Mouse (Mus musculus): ENCODE results near the gene Lrrc25. TPM values are rescaled to one million over a fixed set of nuclear protein-coding genes. Genes with fewer than 3 reads are reported as not detected.
A peak's percentile ranks its signal among the peaks of the same experiment; 100 is the strongest.

The Lrrc25 gene
- polyA plus RNA-seq, 1 experiment from 2014 or later: 2.5 TPM

DNA sequence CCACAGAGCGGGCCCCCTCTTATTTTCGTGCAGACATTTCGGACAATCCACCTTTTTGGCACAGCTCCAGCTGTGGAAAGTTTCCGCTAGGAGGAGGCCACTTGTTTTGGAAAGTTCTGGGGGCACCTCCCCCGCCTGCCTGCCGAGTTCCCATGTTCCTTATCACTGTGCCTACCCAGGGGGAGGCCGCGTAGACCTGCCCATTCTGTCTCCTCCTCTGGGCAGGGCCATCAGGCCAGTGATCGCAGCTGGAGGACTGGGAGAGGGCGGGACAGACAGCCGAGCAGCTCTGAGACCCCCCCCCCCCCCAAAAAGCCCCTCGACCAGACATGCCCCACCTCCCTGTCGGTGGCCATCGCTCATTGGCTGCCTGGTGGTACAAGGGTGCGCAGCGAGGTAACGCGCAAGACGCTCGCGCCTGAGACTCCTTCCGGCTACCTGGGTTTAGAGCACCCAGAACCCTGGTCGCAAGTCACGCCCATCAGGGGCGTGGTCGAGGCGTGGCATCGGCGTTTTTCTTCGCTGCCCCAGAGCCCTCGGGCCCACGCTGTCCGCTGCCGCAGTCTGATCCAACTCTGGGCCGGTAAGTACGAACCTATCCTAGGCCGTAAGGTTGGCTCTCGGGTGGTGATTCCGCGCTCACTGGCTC is 21.9 kb upstream of the Lrrc25 start, which contains the start of gene Isyna1:
Gene Isyna1, plus strand, starts transcription at position 413 of the 649 bp plus-strand sequence.
- Histone ChIP-seq H3K4me1 (replicated peaks) (peaks cover 48% of the 10 kb centered on the region), H3K4me2 (replicated peaks) (peak within 1 kb of the TSS; percentile 99), H3K36me3 (peaks cover 23% of the 10 kb centered on the region), H3K4me3 (replicated peaks) (peak within 1 kb of the TSS; percentile 66), H3K27me3 (replicated peaks) (no peaks in the 10 kb centered on the region), H3K9me3 (no peaks in the 10 kb centered on the region), H3K27ac (peak within 1 kb of the TSS; percentile 82), H3K9ac (peak within 1 kb of the TSS; percentile 71)
- WGBS: under 1% methylated on average over 39 of the region's 40 CpGs
- ATAC-seq: peak; percentile 92

DNA sequence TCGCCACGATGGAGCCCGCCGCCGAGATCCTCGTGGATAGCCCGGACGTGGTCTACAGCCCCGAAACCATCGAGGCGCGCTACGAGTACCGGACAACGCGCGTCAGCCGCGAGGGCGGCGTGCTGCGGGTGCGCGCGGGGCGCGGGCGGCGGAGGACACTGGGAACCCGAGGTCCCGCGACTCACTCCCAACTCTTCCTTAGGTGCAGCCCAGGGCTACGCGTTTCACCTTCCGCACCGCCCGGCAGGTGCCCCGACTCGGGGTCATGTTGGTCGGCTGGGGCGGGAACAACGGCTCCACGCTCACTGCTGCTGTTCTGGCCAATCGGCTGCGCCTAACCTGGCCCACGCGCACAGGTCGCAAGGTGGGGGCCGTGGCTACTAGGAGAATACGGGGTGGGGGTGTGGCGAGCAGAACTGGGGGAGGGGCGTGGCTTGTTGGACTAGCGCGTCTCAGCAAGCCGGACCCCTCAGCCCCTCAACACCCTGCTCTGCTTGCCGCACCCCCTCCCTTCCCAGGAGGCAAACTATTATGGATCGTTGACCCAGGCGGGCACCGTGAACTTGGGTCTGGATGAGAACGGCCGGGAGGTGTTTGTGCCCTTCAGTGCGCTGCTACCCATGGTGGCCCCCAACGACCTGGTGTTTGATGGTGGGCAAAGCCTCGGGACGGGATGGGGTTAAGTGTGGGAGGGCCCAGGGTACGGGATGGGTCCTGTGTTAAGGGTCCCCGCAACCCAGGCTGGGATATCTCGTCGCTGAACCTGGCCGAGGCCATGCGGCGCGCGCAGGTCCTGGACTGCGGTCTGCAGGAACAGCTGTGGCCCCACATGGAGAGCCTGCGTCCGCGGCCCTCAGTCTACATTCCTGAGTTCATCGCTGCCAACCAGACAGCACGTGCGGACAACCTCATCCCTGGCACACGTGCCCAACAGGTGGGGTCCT is 21.1 kb upstream of the Lrrc25 start:
- no peaks in the 10 kb centered on the region for H3K9me3 ChIP-seq
- peak overlapping the region; percentile 82 for H3K27ac ChIP-seq
- ATAC-seq: peak; percentile 37
- peak overlapping the region; percentile 66 for H3K4me3 ChIP-seq (replicated peaks)
- H3K36me3 ChIP-seq: peaks cover 23% of the 10 kb centered on the region
- peak overlapping the region; percentile 71 for H3K9ac ChIP-seq
- peaks cover 56% of the 10 kb centered on the region for H3K4me1 ChIP-seq (replicated peaks)
- H3K4me2 ChIP-seq (replicated peaks): peak overlapping the region; percentile 99
- WGBS: 11% methylated on average over 82 of the region's 82 CpGs
- no peaks in the 10 kb centered on the region for H3K27me3 ChIP-seq (replicated peaks)

DNA sequence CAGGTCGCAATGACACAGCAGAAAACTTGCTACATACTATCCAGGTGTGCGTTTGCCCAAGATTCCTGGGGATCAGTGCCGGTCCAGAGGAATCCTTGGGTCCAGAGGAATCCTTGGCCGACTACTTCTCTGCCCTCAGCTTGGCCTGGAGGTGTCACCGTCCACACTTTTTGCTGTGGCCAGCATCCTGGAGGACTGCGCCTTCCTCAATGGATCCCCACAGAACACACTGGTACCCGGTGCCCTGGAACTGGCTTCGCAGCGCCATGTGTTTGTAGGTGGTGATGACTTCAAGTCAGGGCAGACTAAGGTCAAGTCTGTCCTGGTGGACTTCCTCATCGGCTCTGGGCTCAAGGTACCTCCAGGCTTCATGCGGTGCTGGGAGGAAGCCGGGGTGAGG is 20.1 kb upstream of the Lrrc25 start:
- Histone ChIP-seq H3K4me2 (replicated peaks) (no peak overlapping the region; the same call in 1 of the 2 replicates), H3K9ac (no peak overlapping the region), H3K4me3 (replicated peaks) (no peak overlapping the region), H3K27ac (no peak overlapping the region), H3K9me3 (no peaks in the 10 kb centered on the region), H3K4me1 (replicated peaks) (peaks cover 65% of the 10 kb centered on the region), H3K27me3 (replicated peaks) (no peaks in the 10 kb centered on the region), H3K36me3 (peaks cover 23% of the 10 kb centered on the region)
- 92% methylated on average over 12 of the region's 12 CpGs for WGBS
- ATAC-seq: no peak

DNA sequence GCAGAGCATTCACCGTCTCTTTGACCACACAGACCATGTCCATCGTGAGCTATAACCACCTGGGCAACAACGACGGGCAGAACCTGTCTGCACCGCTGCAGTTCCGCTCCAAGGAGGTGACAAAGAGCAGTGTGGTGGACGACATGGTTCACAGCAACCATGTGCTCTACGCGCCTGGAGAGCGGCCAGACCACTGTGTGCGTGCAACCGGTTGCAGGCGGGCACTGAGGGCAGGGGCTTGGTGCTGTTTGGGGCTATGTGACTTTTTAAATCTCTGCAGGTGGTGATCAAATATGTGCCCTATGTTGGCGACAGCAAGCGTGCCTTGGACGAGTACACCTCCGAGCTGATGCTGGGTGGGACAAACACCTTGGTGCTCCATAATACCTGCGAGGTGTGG is 19.7 kb upstream of the Lrrc25 start:
- no peak overlapping the region for H3K4me3 ChIP-seq (replicated peaks)
- no peak overlapping the region for H3K4me2 ChIP-seq (replicated peaks)
- H3K36me3 ChIP-seq: peaks cover 23% of the 10 kb centered on the region
- no peaks in the 10 kb centered on the region for H3K27me3 ChIP-seq (replicated peaks)
- peaks cover 69% of the 10 kb centered on the region for H3K4me1 ChIP-seq (replicated peaks)
- no peak overlapping the region for H3K9ac ChIP-seq
- 92% methylated on average over 18 of the region's 18 CpGs for WGBS
- no peak for ATAC-seq
- no peaks in the 10 kb centered on the region for H3K9me3 ChIP-seq
- H3K27ac ChIP-seq: no peak overlapping the region

DNA sequence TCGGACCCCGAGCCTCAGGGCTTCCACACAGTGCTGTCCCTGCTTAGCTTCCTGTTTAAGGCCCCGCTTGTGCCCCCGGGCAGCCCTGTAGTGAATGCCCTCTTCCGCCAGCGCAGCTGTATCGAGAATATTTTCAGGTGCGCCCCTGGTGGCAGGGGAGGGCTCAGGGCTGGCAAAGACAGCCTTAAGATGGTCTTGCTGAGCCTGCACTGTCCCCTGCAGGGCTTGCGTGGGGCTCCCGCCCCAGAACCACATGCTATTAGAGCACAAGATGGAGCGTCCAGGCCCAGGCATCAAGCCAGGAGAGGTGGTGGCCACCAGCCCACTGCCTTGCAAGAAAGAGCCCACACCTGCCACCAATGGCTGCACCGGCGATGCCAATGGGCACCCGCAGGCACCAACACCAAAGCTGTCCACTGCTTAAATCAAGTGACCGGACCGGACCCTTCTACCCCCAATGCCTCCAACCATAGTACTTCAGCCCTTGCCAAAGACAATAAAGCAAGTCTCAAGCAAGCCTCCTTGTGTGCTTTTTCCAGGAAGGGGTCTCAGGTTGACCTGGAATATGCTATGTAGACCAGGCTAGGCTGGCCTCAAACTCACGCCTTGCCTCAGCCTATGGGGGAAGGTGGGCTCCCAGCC is 19.1 kb upstream of the Lrrc25 start:
- no peak for ATAC-seq
- peak overlapping the region; percentile 44; the same call in 1 of the 2 replicates for H3K4me3 ChIP-seq (replicated peaks)
- no peaks in the 10 kb centered on the region for H3K9me3 ChIP-seq
- peaks cover 17% of the 10 kb centered on the region for H3K36me3 ChIP-seq
- no peak overlapping the region; the same call in 1 of the 2 replicates for H3K9ac ChIP-seq
- H3K4me2 ChIP-seq (replicated peaks): peak overlapping the region; percentile 83
- H3K27ac ChIP-seq: no peak overlapping the region
- no peaks in the 10 kb centered on the region for H3K27me3 ChIP-seq (replicated peaks)
- 86% methylated on average over 17 of the region's 17 CpGs for WGBS
- H3K4me1 ChIP-seq (replicated peaks): peaks cover 72% of the 10 kb centered on the region

DNA sequence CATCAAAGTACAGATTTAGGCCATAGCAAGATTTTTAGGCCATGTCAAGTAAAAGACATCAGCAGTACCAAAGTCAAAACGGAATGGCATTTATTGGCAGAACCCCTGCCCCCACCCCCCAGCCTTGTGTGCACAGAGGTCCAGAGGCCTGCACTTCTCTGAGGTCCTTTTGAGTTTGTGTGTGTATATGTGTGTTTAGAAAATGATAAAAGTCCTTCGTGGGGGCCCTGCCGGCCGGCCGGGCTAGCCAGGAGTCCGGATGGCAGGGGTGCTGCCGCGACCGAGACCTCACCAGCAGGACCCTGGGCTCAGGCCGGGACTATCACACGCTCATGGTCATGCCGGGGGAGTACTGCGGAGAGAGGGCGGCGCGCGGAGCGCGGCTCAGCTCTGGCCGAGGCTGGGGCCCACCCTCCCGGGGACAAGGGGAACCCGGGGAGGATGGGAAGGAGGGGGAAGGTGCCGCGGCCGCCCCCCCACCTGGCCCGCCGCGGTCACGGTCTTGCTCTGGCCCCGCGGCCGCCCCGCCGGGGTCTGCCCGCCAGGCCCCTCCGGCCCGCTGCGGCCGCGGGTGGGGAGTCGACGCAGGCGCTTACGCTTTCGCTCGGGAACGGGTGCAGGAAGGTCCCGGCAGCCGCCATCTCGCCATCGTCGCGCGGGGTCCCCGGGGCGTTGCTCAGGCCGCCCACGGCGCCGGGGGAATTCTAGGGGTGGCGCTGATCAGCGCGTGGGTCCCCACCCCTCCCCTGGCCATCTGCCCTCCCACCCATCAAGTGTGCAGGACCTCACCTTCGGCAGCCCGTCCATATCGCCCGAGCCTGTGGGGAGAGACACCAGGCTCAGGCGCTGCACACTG is 18.3 kb upstream of the Lrrc25 start:
- Histone ChIP-seq H3K4me1 (replicated peaks) (peaks cover 72% of the 10 kb centered on the region), H3K27me3 (replicated peaks) (no peaks in the 10 kb centered on the region), H3K9ac (peak overlapping the region; percentile 59), H3K27ac (0 out of 2 replicates have a peak overlapping the region, but pooled peaks have one; percentile 27), H3K4me2 (replicated peaks) (peak overlapping the region; percentile 83), H3K36me3 (peaks cover 22% of the 10 kb centered on the region), H3K4me3 (replicated peaks) (peak overlapping the region; percentile 44), H3K9me3 (no peaks in the 10 kb centered on the region)
- WGBS: 20% methylated on average over 67 of the region's 68 CpGs
- ATAC-seq: no peak

DNA sequence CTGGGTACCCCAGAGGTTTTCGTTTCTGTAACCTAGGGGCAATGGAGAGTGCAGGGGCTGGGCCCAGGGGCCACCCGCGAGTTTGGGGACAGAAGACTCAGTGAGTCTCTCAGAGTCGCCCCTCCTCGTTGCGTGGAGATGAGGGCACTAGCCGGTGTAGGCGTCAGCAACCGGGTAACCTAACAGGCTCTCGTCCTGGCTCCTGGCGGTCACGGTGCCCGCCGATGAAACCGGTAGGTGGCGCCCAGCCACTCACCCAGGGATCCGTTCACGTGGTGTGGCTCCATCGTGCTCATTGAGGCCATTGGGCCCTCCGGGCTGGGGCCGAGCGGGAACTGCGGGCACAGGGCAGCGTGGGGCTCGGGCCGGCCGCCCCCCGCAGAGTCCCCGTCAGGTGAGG is 17.7 kb upstream of the Lrrc25 start:
- WGBS: 8% methylated on average over 29 of the region's 29 CpGs
- Histone ChIP-seq H3K27ac (0 out of 2 replicates have a peak overlapping the region, but pooled peaks have one; percentile 27), H3K36me3 (peaks cover 22% of the 10 kb centered on the region), H3K4me1 (replicated peaks) (peaks cover 69% of the 10 kb centered on the region), H3K9ac (peak overlapping the region; percentile 59), H3K4me3 (replicated peaks) (peak overlapping the region; percentile 44), H3K27me3 (replicated peaks) (no peaks in the 10 kb centered on the region), H3K9me3 (no peaks in the 10 kb centered on the region), H3K4me2 (replicated peaks) (peak overlapping the region; percentile 83)
- peak; percentile 35 for ATAC-seq

DNA sequence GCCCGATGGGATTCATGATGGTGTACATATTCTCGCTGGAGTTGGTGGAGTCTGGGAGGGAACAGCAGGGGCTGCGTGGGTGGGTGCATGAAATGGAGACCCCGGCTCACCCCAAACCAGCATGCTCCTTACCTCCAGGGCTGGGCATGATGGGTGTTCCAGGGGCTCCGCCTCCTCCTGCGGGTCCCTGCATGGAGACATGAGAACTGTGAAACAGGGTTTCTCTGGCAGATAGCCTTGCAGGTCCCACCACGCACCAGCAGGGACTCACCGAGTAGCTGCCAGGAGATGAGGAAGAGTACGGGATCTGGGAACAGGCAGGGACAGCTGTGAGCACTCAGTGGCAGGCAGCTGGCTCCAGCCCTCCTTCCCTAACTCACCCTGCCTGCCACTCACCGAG is 17.2 kb upstream of the Lrrc25 start:
- H3K9me3 ChIP-seq: no peaks in the 10 kb centered on the region
- H3K4me2 ChIP-seq (replicated peaks): peak overlapping the region; percentile 83
- WGBS: 27% methylated on average over 10 of the region's 10 CpGs
- H3K27me3 ChIP-seq (replicated peaks): no peaks in the 10 kb centered on the region
- peak overlapping the region; percentile 44 for H3K4me3 ChIP-seq (replicated peaks)
- no peak for ATAC-seq
- H3K4me1 ChIP-seq (replicated peaks): peaks cover 65% of the 10 kb centered on the region
- H3K9ac ChIP-seq: no peak overlapping the region
- H3K27ac ChIP-seq: no peak overlapping the region
- peaks cover 22% of the 10 kb centered on the region for H3K36me3 ChIP-seq

DNA sequence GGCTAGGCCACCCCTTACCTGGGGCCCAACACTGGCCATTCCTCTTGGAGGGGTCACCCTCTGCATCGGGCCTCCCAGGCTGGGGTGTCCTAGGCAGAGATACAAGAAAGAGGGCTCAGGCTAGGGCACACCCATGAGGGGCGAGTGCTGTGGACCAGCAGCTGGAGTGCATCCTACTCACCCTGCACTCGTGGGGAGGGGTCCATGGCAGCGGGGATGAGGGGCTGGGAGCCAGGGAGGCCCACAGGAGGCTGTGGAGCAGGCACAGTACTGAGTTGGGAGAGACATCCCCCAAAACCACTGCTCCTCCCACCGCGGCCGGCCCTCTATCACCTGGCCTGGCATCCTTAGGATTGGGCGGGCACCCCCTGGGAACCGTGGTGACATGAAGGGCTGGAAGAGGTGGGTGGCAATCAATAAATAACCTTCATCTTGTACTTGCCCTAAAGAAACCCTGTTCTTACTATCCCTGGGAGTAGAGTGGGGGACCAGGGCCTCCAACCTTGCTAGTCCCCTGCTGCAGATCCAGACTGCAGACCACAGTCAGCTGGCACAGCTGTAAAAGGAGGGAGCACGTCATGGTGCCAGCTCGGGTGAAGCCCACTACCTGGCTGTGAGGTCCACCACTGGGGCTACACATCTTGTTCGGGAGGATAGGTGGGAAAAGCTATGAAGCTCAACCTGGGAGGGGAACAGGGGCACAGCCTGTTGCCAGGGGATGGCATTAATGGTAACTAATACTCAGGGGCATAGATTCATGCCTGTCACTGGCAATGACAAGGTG is 16.3 kb upstream of the Lrrc25 start:
- Histone ChIP-seq H3K4me2 (replicated peaks) (no peak overlapping the region), H3K4me1 (replicated peaks) (peaks cover 63% of the 10 kb centered on the region), H3K9ac (no peak overlapping the region), H3K4me3 (replicated peaks) (no peak overlapping the region), H3K9me3 (no peaks in the 10 kb centered on the region), H3K27me3 (replicated peaks) (no peaks in the 10 kb centered on the region), H3K27ac (no peak overlapping the region), H3K36me3 (peaks cover 22% of the 10 kb centered on the region)
- ATAC-seq: no peak
- 83% methylated on average over 12 of the region's 12 CpGs for WGBS

DNA sequence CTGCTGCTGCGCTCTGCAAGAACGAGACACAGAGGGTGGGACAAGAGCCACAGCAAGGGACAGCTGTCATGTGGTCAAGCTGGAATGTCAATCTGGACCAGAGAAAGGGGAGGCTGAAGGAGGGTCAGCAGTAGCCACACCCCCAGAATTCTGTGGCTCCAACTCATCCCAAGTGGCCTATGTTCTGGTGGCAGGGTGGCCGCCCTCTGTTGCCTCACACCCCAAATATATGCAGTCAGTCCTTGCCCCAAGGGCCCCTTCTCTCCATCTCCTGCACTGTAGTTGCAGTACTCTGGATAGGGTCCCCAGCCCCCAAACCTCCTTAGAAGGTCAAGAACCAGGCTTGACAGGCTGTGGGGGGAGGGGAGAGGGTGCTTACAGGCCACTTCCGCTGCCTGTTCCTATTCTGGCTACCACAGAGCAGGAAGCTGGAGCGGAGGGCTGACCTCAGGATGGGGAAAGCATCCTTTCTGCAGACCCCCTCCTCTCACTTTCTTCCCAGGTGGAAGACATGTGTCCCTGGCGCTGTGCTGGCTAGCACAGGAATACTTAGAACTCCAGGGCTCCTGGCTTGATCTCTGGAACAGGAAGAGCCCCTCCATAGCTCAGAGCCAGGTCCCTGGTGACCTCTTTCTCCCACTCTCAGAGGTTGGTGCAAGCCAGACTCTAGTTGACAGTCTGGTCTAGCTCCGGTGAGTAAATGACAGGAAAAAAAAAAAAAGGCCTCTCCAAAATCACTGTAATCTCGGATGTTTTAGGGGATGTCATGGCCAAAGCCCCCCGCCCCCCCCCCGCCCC is 15.3 kb upstream of the Lrrc25 start:
- H3K4me2 ChIP-seq (replicated peaks): peak overlapping the region; percentile 50
- H3K36me3 ChIP-seq: peaks cover 20% of the 10 kb centered on the region
- no peaks in the 10 kb centered on the region for H3K27me3 ChIP-seq (replicated peaks)
- WGBS: 31% methylated on average over 10 of the region's 10 CpGs
- no peaks in the 10 kb centered on the region for H3K9me3 ChIP-seq
- no peak for ATAC-seq
- H3K4me1 ChIP-seq (replicated peaks): peaks cover 55% of the 10 kb centered on the region
- peak overlapping the region; percentile 24; the same call in 1 of the 2 replicates for H3K27ac ChIP-seq
- H3K4me3 ChIP-seq (replicated peaks): 0 out of 2 replicates have a peak overlapping the region, but pooled peaks have one; percentile 4
- H3K9ac ChIP-seq: peak overlapping the region; percentile 5; the same call in 1 of the 2 replicates

All from intestine, embryonic 15.5 days (tissue).